Mouse (Mus musculus) intestine, embryonic 14.5 days (tissue): ENCODE measurements around the gene Shc1. TPM values are rescaled to one million over a fixed set of nuclear protein-coding genes. Genes with fewer than 3 reads are reported as not detected.

Source experiments
- ATAC-seq: fragments of 200-750 bp; cut with Nextera tagmentation; replicated peaks from 2 replicates; pipeline ENCODE4 v1.8.0; 2017; ENCODE audit warnings: low read depth, moderate number of reproducible peaks, moderate TSS enrichment, moderate library complexity; ENCODE audit not compliant: low FRiP score, low TSS enrichment
- DNase-seq: peaks from one replicate; pipeline ENCODE4 v3.0.0-alpha.2; 2018; ENCODE audit warnings: low spot score
- H3K27ac ChIP-seq: fragments of 300-500 bp; sonication (generic); 2 replicates; pipeline ENCODE4 v1.5.1; 2014; ENCODE audit warnings: low read depth, mild to moderate bottlenecking, control low read depth
- H3K27me3 ChIP-seq: fragments of 300-500 bp; sonication (generic); replicated peaks from 2 replicates; pipeline ENCODE4 v1.6.1; 2014; ENCODE audit warnings: low read length, control low read depth; ENCODE audit not compliant: control insufficient read depth, insufficient read depth
- H3K36me3 ChIP-seq: fragments of 300-500 bp; sonication (generic); 2 replicates; pipeline ENCODE4 v1.6.1; 2014; ENCODE audit warnings: low read length, control low read depth; ENCODE audit not compliant: control insufficient read depth, insufficient read depth
- H3K4me1 ChIP-seq: fragments of 300-500 bp; sonication (generic); replicated peaks from 2 replicates; pipeline ENCODE4 v1.6.1; 2014; ENCODE audit warnings: low read length, control low read depth, mixed read lengths; ENCODE audit not compliant: control insufficient read depth, insufficient read depth
- H3K4me2 ChIP-seq: fragments of 300-500 bp; sonication (generic); 2 replicates; pipeline ENCODE4 v1.6.1; 2014; ENCODE audit warnings: low read length
- H3K4me3 ChIP-seq: fragments of 300-500 bp; sonication (generic); 2 replicates; pipeline ENCODE4 v1.5.1; 2014; ENCODE audit warnings: low read depth, low read length, control low read depth, mixed read lengths
- H3K9ac ChIP-seq: fragments of 300-500 bp; sonication (generic); 2 replicates; pipeline ENCODE4 v1.6.1; 2014; ENCODE audit warnings: mild to moderate bottlenecking, low read length
- H3K9me3 ChIP-seq: fragments of 300-500 bp; sonication (generic); 2 replicates; pipeline ENCODE4 v1.6.1; 2016; ENCODE audit warnings: low read length, control low read depth; ENCODE audit not compliant: control insufficient read depth
- WGBS: fragments of 180-500 bp; shearing (Covaris S2); extraction: QIAGEN DNeasy Blood & Tissue Kit; methylation state at CpG from one replicate; pipeline ENCODE4 v1.1.7; 2014; 5-methylcytosine and 5-hydroxymethylcytosine counted together
- polyA plus RNA-seq: library from polyadenylated mRNA; unstranded; fragments of >200 nt; fragmentation: Nextera tagmentation; extraction: Ambion mirVana; gene quantifications from 2 replicates; pipeline ENCODE4 v1.2.1, GENCODE M21; 2014

Shc1 gene
- polyA plus RNA-seq, 1 experiment from 2014 or later: 65.1 TPM

GRCm38 (mm10) chr3:89382033-89382882 is 36.0 kb upstream of the Shc1 start:
- Histone ChIP-seq H3K27ac (no peak overlapping the region), H3K36me3 (peaks cover 7% of the 10 kb centered on the region), H3K4me3 (no peak overlapping the region), H3K9ac (no peak overlapping the region), H3K9me3 (no peaks in the 10 kb centered on the region), H3K4me1 (peaks cover 32% of the 10 kb centered on the region), H3K27me3 (no peaks in the 10 kb centered on the region), H3K4me2 (no peak overlapping the region)
- DNase-seq: no peak
- 84% methylated on average over 9 of the region's 9 CpGs for WGBS
- no peak for ATAC-seq

GRCm38 (mm10) chr3:89382950-89383349 is 35.3 kb upstream of the Shc1 start:
- Histone ChIP-seq H3K27me3 (no peaks in the 10 kb centered on the region), H3K4me3 (no peak overlapping the region), H3K36me3 (peaks cover 7% of the 10 kb centered on the region), H3K4me1 (peaks cover 32% of the 10 kb centered on the region), H3K9ac (no peak overlapping the region), H3K9me3 (no peaks in the 10 kb centered on the region), H3K27ac (no peak overlapping the region), H3K4me2 (no peak overlapping the region)
- WGBS: 77% methylated on average over 5 of the region's 5 CpGs
- ATAC-seq: no peak
- no peak for DNase-seq

GRCm38 (mm10) chr3:89383651-89384255 is 34.5 kb upstream of the Shc1 start:
- peaks cover 27% of the 10 kb centered on the region; the same call in 1 of the 2 replicates for H3K4me1 ChIP-seq
- no peak overlapping the region for H3K4me3 ChIP-seq
- no peak overlapping the region for H3K4me2 ChIP-seq
- no peak overlapping the region for H3K9ac ChIP-seq
- no peak for DNase-seq
- H3K27ac ChIP-seq: no peak overlapping the region
- H3K36me3 ChIP-seq: peaks cover 7% of the 10 kb centered on the region
- WGBS: 87% methylated on average over 5 of the region's 5 CpGs
- ATAC-seq: no peak
- H3K9me3 ChIP-seq: no peaks in the 10 kb centered on the region
- no peaks in the 10 kb centered on the region for H3K27me3 ChIP-seq

- no peak for ATAC-seq
- H3K27ac ChIP-seq: no peak overlapping the region
- H3K27me3 ChIP-seq: no peaks in the 10 kb centered on the region
- no peak overlapping the region for H3K4me3 ChIP-seq
- DNase-seq: no peak
- peaks cover 23% of the 10 kb centered on the region for H3K4me1 ChIP-seq
- no peaks in the 10 kb centered on the region for H3K9me3 ChIP-seq
- no peak overlapping the region; the same call in 1 of the 2 replicates for H3K4me2 ChIP-seq
- 72% methylated on average over 12 of the region's 12 CpGs for WGBS
- no peak overlapping the region for H3K9ac ChIP-seq
- peaks cover 7% of the 10 kb centered on the region for H3K36me3 ChIP-seq
Observed at GRCm38 (mm10) chr3:89384331-89385076, 33.7 kb upstream of the Shc1 start.

- Histone ChIP-seq H3K4me3 (no peak overlapping the region), H3K4me1 (peaks cover 30% of the 10 kb centered on the region), H3K9me3 (no peaks in the 10 kb centered on the region), H3K9ac (no peak overlapping the region), H3K27me3 (no peaks in the 10 kb centered on the region), H3K27ac (no peak overlapping the region), H3K36me3 (peaks cover 2% of the 10 kb centered on the region; the same call in 1 of the 2 replicates), H3K4me2 (peak overlapping the region; percentile 3; the same call in 1 of the 2 replicates)
- ATAC-seq (no peak), DNase-seq (no peak)
- 42% methylated on average over 11 of the region's 11 CpGs for WGBS
Observed at GRCm38 (mm10) chr3:89385451-89385850, 32.8 kb upstream of the Shc1 start.

- peaks cover 38% of the 10 kb centered on the region for H3K4me1 ChIP-seq
- WGBS: 62% methylated on average over 17 of the region's 17 CpGs
- no peak overlapping the region for H3K4me3 ChIP-seq
Observed at GRCm38 (mm10) chr3:89386438-89387420, 31.5 kb upstream of the Shc1 start.

GRCm38 (mm10) chr3:89387632-89388031 is 30.6 kb upstream of the Shc1 start:
- peak overlapping the region; percentile 23; the same call in 1 of the 2 replicates for H3K4me2 ChIP-seq
- H3K4me3 ChIP-seq: no peak overlapping the region
- WGBS: 84% methylated on average over 11 of the region's 11 CpGs
- no peaks in the 10 kb centered on the region for H3K36me3 ChIP-seq
- H3K27me3 ChIP-seq: no peaks in the 10 kb centered on the region
- no peak overlapping the region for H3K9ac ChIP-seq
- peaks cover 40% of the 10 kb centered on the region for H3K4me1 ChIP-seq
- no peak overlapping the region for H3K27ac ChIP-seq
- DNase-seq: no peak
- ATAC-seq: no peak
- H3K9me3 ChIP-seq: no peaks in the 10 kb centered on the region

More at GRCm38 (mm10) chr3:89386438-89387420, 31.5 kb upstream of the Shc1 start:
- no peaks in the 10 kb centered on the region for H3K36me3 ChIP-seq
- no peak overlapping the region for H3K27ac ChIP-seq
- H3K4me2 ChIP-seq: peak overlapping the region; percentile 23; the same call in 1 of the 2 replicates
- no peaks in the 10 kb centered on the region for H3K27me3 ChIP-seq
- no peak overlapping the region for H3K9ac ChIP-seq
- ATAC-seq: no peak
- DNase-seq: no peak
- no peaks in the 10 kb centered on the region for H3K9me3 ChIP-seq
